Mouse (Mus musculus): ENCODE measurements around the gene Pde4a. TPM values are rescaled to one million over a fixed set of nuclear protein-coding genes. Genes with fewer than 3 reads are reported as not detected.

Gene Pde4a
- polyA plus RNA-seq, 1 experiment from 2014 or later = 2.5 TPM

DNA sequence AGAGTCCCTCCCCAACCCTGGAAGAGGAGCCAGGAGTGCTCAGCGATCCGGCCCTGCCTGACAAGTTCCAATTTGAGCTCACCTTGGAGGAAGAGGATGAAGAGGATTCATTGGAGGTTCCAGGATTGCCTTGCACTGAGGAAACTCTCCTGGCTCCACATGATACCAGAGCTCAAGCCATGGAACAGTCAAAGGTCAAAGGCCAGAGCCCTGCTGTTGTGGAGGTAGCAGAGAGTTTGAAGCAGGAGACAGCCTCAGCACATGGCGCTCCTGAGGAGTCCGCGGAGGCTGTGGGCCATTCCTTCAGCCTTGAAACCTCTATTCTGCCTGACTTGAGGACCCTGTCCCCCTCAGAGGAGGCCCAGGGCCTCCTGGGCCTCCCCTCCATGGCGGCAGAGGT lies 45.3 kb downstream of the Pde4a start:
- no peak overlapping the region for H3K9ac ChIP-seq (ENCODE audit: low read length)
- no peak overlapping the region for H3K27ac ChIP-seq (replicated peaks)
- H3K4me1 ChIP-seq (replicated peaks; ENCODE audit: control insufficient read depth, insufficient read depth) = no peaks in the 10 kb centered on the region
- no peak for ATAC-seq (ENCODE audit: low FRiP score, low TSS enrichment)
- no peak overlapping the region for H3K4me3 ChIP-seq (ENCODE audit: low read depth, low read length)
- DNase-seq (ENCODE audit: low spot score) = no peak
- WGBS = 88% methylated on average over 6 of the region's 6 CpGs
- TF ChIP-seq CTCF (IDR thresholded peaks at IDR 0.05; ENCODE audit: low read depth) (no peak), EP300 (optimal IDR thresholded peaks at IDR 0.05) (no peak)
- no peak overlapping the region for H3K4me2 ChIP-seq (replicated peaks; ENCODE audit: low read depth)
- H3K9me3 ChIP-seq (ENCODE audit: control insufficient read depth, low read length) = no peaks in the 10 kb centered on the region
- no peaks in the 10 kb centered on the region for H3K27me3 ChIP-seq (ENCODE audit: control insufficient read depth, insufficient read depth, low read length)
- H3K36me3 ChIP-seq (ENCODE audit: control insufficient read depth, insufficient read depth, low read length) = no peaks in the 10 kb centered on the region

DNA sequence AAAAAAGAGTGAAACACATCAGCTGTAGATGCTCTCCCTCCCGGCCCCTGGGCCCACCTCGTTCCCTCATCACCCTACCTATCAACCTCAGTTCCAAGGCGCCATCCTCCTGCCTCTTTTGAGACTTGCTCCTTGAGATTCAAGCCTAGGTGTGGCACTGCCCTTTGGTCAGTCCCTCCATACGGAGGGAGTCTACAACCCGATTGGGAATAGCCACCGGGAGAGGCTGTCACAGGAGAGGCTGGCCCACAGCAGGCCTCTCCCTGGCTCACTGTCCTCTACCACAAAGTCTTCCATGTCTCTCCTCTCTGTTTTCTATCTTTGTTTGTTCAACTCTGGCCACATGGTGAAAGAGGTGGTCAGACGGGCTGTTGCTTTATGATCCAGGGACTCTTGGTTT lies 46.1 kb downstream of the Pde4a start:
- ATAC-seq (ENCODE audit: low FRiP score, low TSS enrichment) (no peak), DNase-seq (ENCODE audit: low spot score) (no peak)
- TF ChIP-seq EP300 (optimal IDR thresholded peaks at IDR 0.05) (no peak), CTCF (IDR thresholded peaks at IDR 0.05; ENCODE audit: low read depth) (no peak)
- Histone ChIP-seq H3K27me3 (ENCODE audit: control insufficient read depth, insufficient read depth, low read length) (no peaks in the 10 kb centered on the region), H3K27ac (replicated peaks) (no peak overlapping the region), H3K36me3 (ENCODE audit: control insufficient read depth, insufficient read depth, low read length) (no peaks in the 10 kb centered on the region), H3K4me1 (replicated peaks; ENCODE audit: control insufficient read depth, insufficient read depth) (no peaks in the 10 kb centered on the region), H3K4me3 (ENCODE audit: low read depth, low read length) (no peak overlapping the region), H3K4me2 (replicated peaks; ENCODE audit: low read depth) (no peak overlapping the region), H3K9me3 (ENCODE audit: control insufficient read depth, low read length) (no peaks in the 10 kb centered on the region), H3K9ac (ENCODE audit: low read length) (no peak overlapping the region)
- 79% methylated on average over 7 of the region's 7 CpGs for WGBS

DNA sequence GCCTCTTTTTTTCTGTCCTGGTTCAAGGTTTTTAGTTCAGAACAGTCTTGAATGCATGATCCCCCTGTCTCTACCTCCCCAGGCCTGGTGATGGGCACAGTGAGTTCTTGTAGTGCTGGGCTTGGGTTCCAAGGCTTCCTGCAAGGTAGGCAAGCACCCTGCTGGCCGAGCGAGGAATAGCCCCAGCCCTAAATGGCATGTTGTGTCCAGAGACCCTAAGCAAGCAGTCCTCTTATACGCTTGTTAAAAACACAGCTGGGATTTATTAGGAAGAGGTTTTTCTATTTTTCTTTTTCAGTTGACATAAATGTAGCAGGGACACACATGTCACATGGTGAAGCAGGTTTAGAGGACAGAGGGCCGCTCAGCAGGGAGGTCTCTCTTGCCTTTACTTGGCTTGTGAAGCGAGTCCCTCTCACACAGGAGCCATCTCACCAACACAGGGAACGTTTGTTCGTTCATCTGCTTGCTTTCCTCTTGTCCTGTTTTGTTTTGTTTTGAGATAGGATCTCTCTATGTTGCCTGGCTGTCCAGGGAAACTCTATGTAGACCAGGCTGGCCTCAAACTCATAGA lies 48.2 kb downstream of the Pde4a start:
- no peak for ATAC-seq (ENCODE audit: low FRiP score, low TSS enrichment)
- no peaks in the 10 kb centered on the region for H3K36me3 ChIP-seq (ENCODE audit: control insufficient read depth, insufficient read depth, low read length)
- 49% methylated on average over 7 of the region's 7 CpGs for WGBS
- no peaks in the 10 kb centered on the region for H3K4me1 ChIP-seq (replicated peaks; ENCODE audit: control insufficient read depth, insufficient read depth)
- no peak overlapping the region for H3K4me3 ChIP-seq (ENCODE audit: low read depth, low read length)
- no peak overlapping the region for H3K4me2 ChIP-seq (replicated peaks; ENCODE audit: low read depth)
- no peak for DNase-seq (ENCODE audit: low spot score)
- no peaks in the 10 kb centered on the region for H3K27me3 ChIP-seq (ENCODE audit: control insufficient read depth, insufficient read depth, low read length)
- TF ChIP-seq CTCF (IDR thresholded peaks at IDR 0.05; ENCODE audit: low read depth) = peak; percentile 68
- no peak for TF ChIP-seq EP300 (optimal IDR thresholded peaks at IDR 0.05)
- no peak overlapping the region for H3K27ac ChIP-seq (replicated peaks)
- H3K9ac ChIP-seq (ENCODE audit: low read length) = no peak overlapping the region
- H3K9me3 ChIP-seq (ENCODE audit: control insufficient read depth, low read length) = no peaks in the 10 kb centered on the region

DNA sequence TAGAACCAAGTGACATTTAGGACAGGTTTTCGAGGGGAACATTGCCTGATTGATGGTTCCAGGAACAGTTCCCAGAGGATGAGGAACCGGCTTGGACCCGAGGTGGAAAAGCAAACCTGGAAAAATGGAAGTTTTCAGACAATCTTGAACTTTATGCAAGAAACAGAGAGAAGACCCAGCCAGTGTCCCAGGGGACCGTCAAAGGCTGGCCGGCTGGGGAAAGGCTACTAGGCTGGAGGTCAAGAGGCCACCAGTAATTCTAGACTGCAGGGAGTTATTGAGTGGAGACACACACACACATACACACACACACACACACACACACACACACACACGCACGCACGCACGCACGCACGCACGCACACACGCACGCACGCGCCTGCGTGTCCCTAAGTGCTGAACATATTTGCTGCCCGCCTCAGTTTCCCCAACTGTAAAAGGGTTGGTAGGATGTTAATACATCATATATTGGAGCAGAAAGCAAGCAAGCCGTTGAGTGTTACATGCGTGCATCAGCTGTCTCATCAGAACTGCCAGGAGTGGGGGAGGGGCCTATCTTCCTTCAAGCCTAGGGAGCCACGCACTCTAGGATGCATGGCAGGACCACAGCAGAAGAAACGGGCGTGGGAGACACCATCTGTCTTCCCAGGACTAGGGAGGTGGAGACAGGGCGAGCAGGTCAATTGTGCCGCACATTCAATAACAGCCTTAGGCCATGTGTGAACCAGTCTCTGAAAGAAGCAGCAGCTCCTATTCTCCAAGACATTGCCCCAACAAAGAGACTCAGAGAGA lies 50.7 kb downstream of the Pde4a start:
- 61% methylated on average over 25 of the region's 25 CpGs for WGBS
- 0 out of 2 replicates have a peak, but pooled peaks cover 2% of the 10 kb centered on the region for H3K4me1 ChIP-seq (replicated peaks; ENCODE audit: control insufficient read depth, insufficient read depth)
- no peak for DNase-seq (ENCODE audit: low spot score)

DNA sequence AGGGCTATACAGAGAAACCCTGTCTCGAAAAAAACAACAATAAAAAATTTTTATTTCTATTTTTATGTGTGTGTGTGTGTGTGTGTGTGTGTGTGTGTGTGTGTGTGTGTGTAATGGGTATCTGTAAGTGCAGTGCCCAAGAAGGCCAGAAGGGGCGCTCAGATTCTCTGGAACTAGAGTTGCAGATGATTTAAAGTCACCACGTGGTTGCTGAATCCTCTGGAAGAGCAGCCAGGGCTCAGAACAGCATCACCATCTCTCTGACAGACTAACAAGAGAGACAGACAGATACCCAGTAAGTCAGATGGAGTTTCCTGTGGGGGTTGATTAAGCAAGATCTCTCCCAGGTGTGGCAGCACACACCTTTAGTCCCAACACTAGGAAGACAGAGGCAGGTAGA lies 54.3 kb downstream of the Pde4a start:
- TF ChIP-seq CTCF (IDR thresholded peaks at IDR 0.05; ENCODE audit: low read depth) (peak; percentile 29), EP300 (optimal IDR thresholded peaks at IDR 0.05) (no peak)
- no peak overlapping the region for H3K4me3 ChIP-seq (ENCODE audit: low read depth, low read length)
- H3K4me2 ChIP-seq (replicated peaks; ENCODE audit: low read depth) = no peak overlapping the region
- no peak for DNase-seq (ENCODE audit: low spot score)
- H3K27me3 ChIP-seq (ENCODE audit: control insufficient read depth, insufficient read depth, low read length) = no peaks in the 10 kb centered on the region
- H3K4me1 ChIP-seq (replicated peaks; ENCODE audit: control insufficient read depth, insufficient read depth) = 0 out of 2 replicates have a peak, but pooled peaks cover 2% of the 10 kb centered on the region
- no peak overlapping the region for H3K27ac ChIP-seq (replicated peaks)
- no peaks in the 10 kb centered on the region for H3K9me3 ChIP-seq (ENCODE audit: control insufficient read depth, low read length)
- H3K9ac ChIP-seq (ENCODE audit: low read length) = no peak overlapping the region
- 49% methylated on average over 3 of the region's 3 CpGs for WGBS
- no peak for ATAC-seq (ENCODE audit: low FRiP score, low TSS enrichment)
- H3K36me3 ChIP-seq (ENCODE audit: control insufficient read depth, insufficient read depth, low read length) = no peaks in the 10 kb centered on the region

More for the DNA sequence above, 50.7 kb downstream of the Pde4a start:
- no peak for ATAC-seq (ENCODE audit: low FRiP score, low TSS enrichment)
- H3K4me3 ChIP-seq (ENCODE audit: low read depth, low read length) = no peak overlapping the region
- H3K9ac ChIP-seq (ENCODE audit: low read length) = no peak overlapping the region
- TF ChIP-seq EP300 (optimal IDR thresholded peaks at IDR 0.05) (no peak), CTCF (IDR thresholded peaks at IDR 0.05; ENCODE audit: low read depth) (no peak)
- H3K4me2 ChIP-seq (replicated peaks; ENCODE audit: low read depth) = no peak overlapping the region
- H3K27ac ChIP-seq (replicated peaks) = no peak overlapping the region
- no peaks in the 10 kb centered on the region for H3K36me3 ChIP-seq (ENCODE audit: control insufficient read depth, insufficient read depth, low read length)
- H3K9me3 ChIP-seq (ENCODE audit: control insufficient read depth, low read length) = no peaks in the 10 kb centered on the region
- H3K27me3 ChIP-seq (ENCODE audit: control insufficient read depth, insufficient read depth, low read length) = no peaks in the 10 kb centered on the region
